ENCODE assay signal across 8 mouse cellular contexts in the genomic region with DNA sequence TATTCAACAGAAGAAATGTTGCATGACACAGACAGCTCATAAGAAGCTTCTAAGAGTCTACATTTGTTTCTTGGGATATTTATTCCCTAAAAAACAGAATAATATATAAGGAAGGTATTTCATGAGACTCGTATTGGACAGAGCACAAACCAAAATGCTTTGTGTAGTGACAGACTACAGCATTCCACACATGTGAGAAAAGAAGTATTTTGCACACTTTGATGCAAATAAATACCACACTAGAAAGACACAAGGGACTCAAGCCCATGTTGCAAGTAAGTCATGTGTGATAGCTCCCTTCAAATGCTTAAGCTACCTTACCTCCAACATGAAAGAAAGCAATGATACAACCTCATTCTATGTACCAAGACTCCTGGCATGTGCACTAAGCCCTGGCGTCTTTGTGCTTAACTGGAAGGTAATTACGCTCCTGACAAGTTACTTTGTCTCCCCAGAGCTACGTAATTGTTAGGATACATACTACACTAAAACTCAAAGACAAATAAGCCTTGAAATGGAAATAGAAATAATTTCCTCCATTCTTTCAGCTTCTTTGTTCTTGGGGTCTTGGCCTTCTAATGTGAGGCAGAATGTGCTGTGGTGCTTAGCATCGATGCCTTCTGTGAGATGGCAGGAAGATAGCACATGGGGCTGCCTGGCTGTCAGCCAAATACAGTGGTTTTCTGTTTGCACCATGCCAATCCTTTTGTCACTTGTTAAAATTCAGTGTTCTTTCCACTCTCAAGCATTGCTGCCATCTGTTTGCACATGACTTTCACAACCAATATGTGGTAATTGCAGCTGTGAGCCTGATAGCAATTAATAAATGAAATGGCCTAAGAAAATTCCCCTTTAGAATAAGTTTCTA.
DNase-seq lines count a peak whose midpoint lies in the region; ATAC-seq and TF ChIP-seq lines count a peak whose summit lies in the region.
"Had no signal": no experiment of that assay in that cellular context is flagged by ENCODE, and none has a peak within 500 bp of the region (broad histone marks: within the 10 kb centered on the region; RNA-seq: fewer than 3 reads in every experiment).

No protein-coding gene starts in this region.

- no peak for TF ChIP-seq CTCF in lung, postnatal 0 days (IDR thresholded peaks at IDR 0.05)

- 50% methylated on average over 5 of the region's 5 CpGs for WGBS in hindbrain, embryonic 13.5 days
- 65% methylated on average over 5 of the region's 5 CpGs for WGBS in lung, postnatal 0 days

- H3K4me1 ChIP-seq in hindbrain, embryonic 13.5 days (replicated peaks) = no peaks in the 10 kb centered on the region; the same call in 1 of the 2 replicates
- H3K4me1 ChIP-seq in lung, postnatal 0 days (ENCODE audit: insufficient read depth, low read depth, low read length) = no peaks in the 10 kb centered on the region

- DNase-seq in retina, postnatal 1 day = peak; percentile 58
- no peak for DNase-seq in retina, embryonic 14.5 days (ENCODE audit: low spot score)
- DNase-seq in left cerebral cortex, postnatal 4 days = peak; percentile 88
- no peak for DNase-seq in urinary bladder, postnatal 14 days (ENCODE audit: low spot score)
- DNase-seq in embryo, embryonic 10.5 days (ENCODE audit: low spot score) = no peak
- DNase-seq in lung, postnatal 0 days (ENCODE audit: low spot score) = no peak
- DNase-seq: kidney, adult 2 months had no signal

- H3K27ac ChIP-seq in hindbrain, embryonic 13.5 days = peak overlapping the region; percentile 75
- H3K27ac ChIP-seq in lung, postnatal 0 days (ENCODE audit: low read length) = no peak overlapping the region

- no peak overlapping the region for H3K4me2 ChIP-seq in hindbrain, embryonic 13.5 days
- H3K4me2 ChIP-seq in lung, postnatal 0 days (replicated peaks; ENCODE audit: low read depth, low read length) = no peak overlapping the region

- H3K4me3 ChIP-seq in hindbrain, embryonic 13.5 days = no peak overlapping the region
- no peak overlapping the region for H3K4me3 ChIP-seq in lung, postnatal 0 days (ENCODE audit: low read depth, low read length)

- no peaks in the 10 kb centered on the region for H3K9me3 ChIP-seq in hindbrain, embryonic 13.5 days
- no peaks in the 10 kb centered on the region for H3K9me3 ChIP-seq in lung, postnatal 0 days (ENCODE audit: low read length)

- no peak for TF ChIP-seq EP300 in lung, postnatal 0 days (IDR thresholded peaks at IDR 0.05)

- ATAC-seq in hindbrain, embryonic 13.5 days (ENCODE audit: low FRiP score) = peak; percentile 88; the same call in 1 of the 2 replicates
- no peak for ATAC-seq in lung, postnatal 0 days

- no peak overlapping the region for H3K9ac ChIP-seq in hindbrain, embryonic 13.5 days
- no peak overlapping the region for H3K9ac ChIP-seq in lung, postnatal 0 days (replicated peaks; ENCODE audit: low read depth)

- no peaks in the 10 kb centered on the region for H3K36me3 ChIP-seq in hindbrain, embryonic 13.5 days
- H3K36me3 ChIP-seq in lung, postnatal 0 days (ENCODE audit: insufficient read depth, low read length) = no peaks in the 10 kb centered on the region

- intact Hi-C loops in left cerebral cortex, postnatal 4 days (cut with DNase I) = no loop called here

- no peaks in the 10 kb centered on the region for H3K27me3 ChIP-seq in hindbrain, embryonic 13.5 days
- no peaks in the 10 kb centered on the region for H3K27me3 ChIP-seq in lung, postnatal 0 days (replicated peaks; ENCODE audit: insufficient read depth, low read length)

Comparison
In these comparisons a context has a peak if more than half of its experiments do, and no peak if none do; other contexts are left out.
1. DNase-seq: peak in retina, postnatal 1 day (single experiment) and left cerebral cortex, postnatal 4 days (single experiment); none in retina, embryonic 14.5 days (single experiment), urinary bladder, postnatal 14 days (single experiment), embryo, embryonic 10.5 days (single experiment) and lung, postnatal 0 days (single experiment).